Mouse (Mus musculus): Measurements from ENCODE around the gene Atp4a.

The Atp4a gene

DNA sequence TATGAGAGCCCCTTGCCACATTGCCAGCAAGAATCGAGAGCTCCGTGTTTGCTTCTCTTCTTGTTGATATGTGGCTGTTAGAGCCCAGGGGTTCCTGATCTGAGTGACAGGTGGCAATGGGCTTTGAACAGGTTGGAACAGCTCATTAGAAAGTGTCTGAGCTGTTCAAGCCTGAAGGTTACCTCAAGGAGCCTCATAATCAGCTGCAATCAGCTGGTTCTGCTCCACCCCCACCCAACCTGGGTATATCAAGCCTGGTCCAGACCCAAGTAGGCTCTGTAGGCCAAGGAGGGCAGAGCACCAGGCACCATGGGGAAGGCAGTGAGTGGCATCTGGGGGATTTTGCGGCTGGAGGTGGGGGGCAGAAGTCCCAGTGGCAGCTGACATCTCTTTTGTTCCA, at the start of gene Atp4a:
Gene Atp4a, plus strand, starts transcription at position 268 of the 400 bp plus-strand sequence.
- DNase-seq: no peak

DNA sequence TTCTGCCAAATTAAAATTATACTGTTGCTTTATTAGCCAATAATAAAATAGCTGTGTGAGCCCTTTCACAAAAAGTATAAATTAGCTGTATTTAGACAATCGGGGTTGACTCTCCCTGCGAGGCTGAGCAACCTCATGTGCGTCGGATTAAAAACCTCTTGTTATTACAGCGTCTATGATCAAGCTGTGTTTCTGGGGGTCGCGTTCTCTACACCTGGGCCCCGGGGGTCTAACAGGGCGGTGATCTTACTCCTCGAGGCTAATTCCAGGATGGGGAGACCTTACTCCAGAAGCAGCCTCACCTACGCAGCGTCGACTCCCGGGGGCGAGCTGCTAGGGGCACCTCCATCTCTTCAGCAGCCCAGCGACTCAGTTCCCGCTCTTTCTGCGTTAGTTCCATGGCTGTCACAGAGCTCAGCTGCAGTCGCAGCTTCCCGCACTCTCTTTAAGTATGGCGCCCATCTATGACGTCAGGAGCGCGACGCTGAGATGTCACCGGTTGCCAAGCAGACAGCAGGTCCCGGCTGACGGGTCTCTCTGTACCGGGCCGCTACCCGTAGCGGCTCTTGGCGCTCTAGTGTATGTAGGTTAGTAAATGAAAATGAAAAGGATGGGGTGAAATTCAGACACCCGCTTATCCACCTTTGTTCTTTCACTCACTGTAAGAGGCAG, 47.3 kb upstream of the Atp4a start, which contains the start of gene Haus5:
Gene Haus5, minus strand, starts transcription at position 466 of the 672 bp plus-strand sequence.
- peak; percentile 90 to 93 for DNase-seq

DNA sequence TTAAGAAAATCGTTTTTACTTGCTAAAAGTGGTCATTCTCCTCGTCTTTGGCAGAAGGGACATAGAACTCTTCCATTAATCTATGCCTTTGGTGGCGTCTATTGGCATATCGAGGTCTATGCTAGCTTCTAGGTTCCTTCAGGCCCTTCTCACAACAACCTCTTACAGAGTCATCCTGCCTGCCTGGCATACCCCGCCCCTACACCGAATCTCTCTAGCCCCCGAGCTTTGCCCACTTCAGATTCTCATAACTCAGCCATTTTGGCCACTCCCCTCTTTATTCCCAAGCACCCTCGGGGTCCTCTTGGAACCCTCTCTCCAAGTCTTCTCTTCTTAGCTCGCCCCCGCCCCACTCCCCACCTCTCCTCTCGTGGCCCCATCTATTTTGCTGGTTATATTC, 46.7 kb upstream of the Atp4a start:
- no peak for DNase-seq

DNA sequence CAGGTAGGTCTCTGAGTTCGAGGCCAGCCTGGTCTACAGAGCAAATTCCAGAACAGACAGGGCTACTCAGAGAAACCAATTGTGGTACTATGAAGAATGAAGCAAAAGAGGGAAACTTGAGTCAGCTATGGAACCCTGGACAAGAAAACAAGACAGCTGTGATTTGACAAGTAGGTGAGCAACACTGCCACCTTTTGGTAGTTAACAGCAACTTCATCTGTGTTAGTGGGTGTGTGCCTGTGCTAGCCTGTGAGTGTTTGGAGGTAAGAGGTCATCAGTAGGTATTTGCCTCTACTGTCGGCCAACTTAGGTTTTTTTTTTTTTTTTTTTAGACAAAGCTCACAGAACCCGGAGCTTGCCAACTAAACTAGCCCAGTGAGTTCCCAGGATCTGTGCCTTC, 42.8 kb upstream of the Atp4a start:
- no peak for DNase-seq

DNA sequence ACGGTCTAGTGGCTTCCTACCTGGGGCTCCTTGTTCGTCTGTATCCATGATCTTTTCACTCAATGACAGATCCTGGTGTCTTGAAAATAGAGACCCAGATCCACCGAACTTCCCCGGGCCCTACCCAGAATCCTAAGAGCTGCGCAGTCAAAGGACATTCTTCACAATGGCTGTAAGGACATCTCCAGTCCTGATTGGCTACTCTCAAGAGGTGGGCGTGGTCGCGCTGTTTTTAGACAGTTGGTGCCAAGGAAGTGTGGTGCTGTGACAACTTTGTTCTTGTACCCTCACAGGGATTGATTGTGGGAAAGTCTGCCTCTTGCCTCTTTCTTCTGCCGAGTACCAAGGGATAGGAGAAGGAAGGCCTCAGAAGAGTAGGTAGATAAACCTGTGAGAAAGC, 40.5 kb upstream of the Atp4a start, which contains the start of gene Pmis2:
Gene Pmis2, minus strand, starts transcription at position 126 of the 400 bp plus-strand sequence.
- DNase-seq: no peak

DNA sequence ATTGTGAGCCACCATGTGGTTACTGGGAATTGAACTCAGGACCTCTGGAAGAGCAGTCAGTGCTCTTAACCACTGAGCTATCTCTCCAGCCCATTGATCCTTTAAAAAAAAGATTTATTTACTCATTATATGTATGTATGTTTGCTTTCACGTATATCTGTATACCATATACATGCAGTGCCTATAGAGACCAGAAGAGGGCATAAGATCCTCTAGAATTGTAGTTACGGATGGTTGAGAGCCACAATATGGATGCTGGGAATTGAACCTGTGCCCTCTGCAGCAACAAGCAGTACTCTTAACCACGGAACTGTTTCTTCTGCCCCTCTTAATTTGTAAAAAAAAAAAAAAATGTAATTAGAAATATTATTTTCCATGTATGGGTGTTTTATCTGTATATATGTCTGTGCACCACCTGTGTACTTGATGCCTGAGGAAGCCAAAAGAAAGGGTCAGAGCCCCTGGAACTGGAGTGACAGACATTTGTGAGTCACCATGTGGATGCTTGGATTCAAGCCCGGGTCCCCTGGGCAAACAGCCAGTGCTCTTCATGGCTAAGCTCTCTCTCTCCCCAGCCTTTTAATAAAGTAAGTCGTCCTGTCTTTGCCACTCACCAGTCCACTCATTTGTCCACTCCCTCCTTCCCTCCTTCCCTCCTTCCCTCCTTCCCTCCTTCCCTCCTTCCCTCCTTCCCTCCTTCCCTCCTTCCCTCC, 33.6 kb upstream of the Atp4a start:
- peak in 1 of 2 experiments; percentile 42 for DNase-seq

DNA sequence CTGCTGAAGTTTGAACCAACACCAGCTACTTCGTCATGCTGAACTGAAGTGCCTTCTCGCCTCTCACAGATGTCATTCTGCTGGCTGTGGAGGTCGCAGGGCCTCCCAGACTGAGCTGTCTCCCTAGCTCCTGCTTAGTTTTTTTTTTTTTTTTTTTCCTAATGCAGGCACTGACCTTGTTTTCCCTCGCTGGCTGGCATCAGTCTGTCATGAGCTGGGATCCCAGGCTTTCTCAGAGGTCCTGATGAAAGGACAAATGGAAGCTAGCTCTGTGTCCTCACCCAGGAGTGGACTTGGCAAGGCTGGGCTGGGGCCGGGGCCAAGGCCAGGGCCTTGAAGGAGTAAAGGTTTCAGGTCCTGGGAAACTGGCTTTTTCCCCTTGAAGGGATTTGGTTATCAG, 30.1 kb upstream of the Atp4a start:
- DNase-seq: no peak

DNA sequence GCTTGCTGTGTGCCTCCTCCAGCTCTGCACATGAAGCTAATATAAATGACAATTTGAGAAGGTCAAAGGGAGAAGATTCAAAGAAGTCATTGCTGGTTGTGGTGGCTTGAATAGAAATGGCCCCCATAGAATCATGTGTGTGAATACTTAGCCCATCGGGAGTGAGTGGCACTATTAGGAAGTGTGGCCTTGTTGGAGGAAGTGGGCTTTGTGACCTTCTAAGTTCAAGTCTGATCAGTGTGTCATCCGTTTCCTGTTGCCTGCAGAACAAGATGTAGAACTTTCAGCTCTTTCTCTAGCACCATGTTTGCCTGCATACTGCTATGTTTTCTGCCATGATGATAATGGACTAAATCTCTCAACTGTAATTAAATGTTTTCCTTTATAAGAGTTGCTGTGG, 28.6 kb upstream of the Atp4a start:
- no peak for DNase-seq

DNA sequence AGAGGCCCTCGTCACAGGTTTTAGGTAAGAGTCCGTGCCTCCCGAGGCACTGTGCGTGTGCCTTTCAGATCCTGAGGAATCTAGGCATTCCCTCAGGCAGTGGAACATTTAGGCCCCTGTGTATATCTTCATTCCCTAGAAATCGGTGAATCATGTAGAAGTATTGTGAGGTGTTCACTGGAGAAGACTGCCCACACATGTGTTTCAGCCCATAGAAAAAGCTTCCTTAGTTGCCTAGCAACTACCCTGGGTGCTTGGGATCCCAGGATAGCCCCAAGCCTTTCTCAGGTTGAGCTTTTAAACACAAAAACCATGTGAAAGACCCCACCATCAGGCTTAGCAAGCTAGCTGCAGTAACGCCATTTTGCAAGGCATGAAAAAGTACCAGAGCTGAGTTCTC, 23.7 kb upstream of the Atp4a start:
- no peak for DNase-seq

DNA sequence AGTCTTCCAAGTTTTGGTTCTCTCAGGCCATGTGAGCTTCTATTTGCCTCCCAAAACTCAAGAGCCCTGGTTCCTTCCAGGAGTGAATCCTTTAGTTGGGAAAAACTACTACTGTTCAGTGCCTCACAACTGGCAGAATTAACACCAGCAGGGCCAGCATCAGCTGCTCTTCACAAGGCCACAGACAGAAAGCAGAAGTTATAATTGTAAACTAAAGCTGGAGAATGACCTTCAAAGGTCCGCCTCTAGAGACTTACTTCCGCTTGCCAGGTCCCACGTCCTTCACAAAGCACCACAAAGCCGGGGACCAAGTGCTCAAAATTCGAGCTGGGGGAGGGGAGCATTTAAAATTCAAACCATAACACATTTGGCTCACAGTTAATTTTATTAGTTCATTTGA, 13.9 kb upstream of the Atp4a start:
- DNase-seq: no peak

DNA sequence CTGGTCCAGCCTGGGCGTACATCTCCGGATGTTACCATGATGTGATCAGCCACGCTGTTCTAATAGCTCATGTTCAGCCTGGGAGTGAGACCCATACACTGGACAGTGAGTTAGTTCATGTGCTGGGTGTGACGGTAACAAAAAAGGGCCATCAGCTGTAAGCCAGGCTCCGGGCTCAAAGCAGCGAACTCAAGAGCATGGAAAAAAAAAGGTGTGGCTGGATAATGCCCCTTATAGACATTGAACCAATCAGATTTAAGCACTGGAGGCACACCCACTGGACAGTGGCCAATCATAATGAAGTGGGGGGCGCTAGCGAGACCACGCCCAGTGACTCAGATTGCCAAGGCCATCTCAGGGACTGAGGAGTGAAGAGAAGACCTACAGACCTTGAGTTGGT, 13.4 kb upstream of the Atp4a start, which contains the start of gene 2200002J24Rik:
Gene 2200002J24Rik, plus strand, starts transcription at position 338 of the 400 bp plus-strand sequence.
- peak; percentile 34 to 39 for DNase-seq

DNA sequence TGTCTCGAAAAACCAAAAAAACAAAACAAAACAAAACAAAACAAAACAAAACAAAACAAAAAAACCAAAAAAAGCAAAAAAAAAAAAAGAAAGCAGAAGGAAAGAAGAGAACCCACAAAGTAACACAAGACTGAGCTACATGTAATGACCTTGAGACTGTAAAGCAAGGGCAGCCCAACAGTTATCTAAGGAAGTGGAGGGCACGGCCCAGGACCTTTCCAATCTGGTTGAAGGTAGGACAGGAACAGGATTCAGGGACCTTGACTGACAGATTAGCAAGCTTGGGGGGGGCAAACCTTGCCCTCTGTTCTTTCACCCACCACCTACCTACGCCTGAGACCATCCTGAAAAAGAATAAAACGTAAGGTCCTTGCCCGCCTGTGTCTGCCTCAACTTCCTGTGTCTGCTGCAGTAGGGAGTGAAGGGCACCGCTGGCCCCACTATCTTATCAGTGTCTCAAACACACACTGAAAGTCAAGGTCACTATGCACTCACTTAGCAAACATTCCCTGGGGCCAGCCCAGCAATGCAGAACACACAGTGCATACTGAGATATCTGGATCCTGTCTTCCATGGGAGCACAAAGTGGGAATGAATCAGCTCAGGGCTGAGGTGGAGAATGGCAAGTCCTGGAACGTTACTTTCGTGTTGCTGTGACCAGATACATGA, 5.7 kb upstream of the Atp4a start:
- no peak for DNase-seq

DNA sequence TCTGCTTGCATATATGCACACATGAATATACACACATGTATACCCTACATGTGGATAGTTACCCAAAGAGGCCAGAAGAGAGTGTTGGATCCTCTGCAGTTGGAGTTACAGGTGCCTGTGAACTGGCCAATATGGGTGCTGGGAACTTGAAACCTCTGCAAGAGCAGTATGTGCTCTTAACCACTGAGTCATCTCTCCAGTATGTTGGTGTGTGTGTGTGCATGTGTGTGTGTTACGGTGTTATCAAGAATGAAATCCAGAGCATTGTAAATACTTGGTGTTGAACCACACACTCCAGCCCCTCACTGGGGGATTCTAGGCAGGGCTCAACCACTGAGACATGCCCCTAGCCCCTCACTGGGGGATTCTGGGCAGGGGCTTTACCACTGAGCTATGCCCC, 4.6 kb upstream of the Atp4a start:
- no peak for DNase-seq

DNA sequence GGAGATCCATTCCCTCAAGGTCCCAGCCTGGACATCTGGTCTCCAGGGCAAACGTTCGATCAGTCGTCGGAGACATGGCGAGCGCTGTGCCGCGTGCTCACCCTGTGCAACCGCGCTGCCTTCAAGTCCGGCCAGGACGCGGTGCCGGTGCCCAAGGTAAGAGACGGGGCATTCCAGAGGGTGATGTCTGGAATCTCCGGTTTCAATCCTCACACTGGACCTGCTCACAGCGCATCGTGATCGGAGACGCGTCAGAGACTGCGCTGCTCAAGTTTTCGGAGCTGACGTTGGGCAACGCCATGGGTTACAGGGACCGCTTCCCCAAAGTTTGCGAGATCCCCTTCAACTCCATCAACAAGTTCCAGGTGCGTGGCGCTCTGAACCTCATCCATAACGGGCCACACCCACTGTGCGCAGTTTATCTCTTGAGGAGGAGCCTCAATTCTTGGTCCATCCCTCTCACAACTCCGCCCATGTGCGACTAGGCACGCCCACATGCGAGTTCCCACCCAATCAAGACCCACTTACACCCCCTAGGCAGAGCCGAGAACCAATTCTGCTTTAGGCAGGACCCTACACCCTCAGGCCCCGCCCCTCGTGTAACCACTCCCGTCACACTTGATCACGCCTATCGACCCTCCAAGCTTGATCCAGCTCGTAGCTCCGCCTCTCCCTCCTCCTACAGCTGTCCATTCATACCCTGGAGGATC, 5.2 kb downstream of the Atp4a start:
- peak; percentile 71 to 72 for DNase-seq

DNA sequence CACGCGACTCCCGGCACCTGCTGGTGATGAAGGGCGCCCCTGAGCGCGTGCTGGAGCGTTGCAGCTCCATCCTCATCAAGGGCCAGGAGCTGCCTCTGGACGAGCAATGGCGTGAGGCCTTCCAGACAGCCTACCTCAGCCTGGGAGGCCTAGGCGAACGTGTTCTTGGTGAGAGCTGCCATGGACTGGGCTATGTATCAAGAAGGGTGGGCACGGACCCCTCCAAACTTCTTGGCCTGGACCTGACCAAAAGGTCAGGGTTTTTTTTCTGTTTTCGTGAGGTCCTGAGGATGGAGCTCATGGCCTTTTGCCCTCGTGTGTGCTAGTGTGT, 5.7 kb downstream of the Atp4a start:
- no peak for DNase-seq

DNA sequence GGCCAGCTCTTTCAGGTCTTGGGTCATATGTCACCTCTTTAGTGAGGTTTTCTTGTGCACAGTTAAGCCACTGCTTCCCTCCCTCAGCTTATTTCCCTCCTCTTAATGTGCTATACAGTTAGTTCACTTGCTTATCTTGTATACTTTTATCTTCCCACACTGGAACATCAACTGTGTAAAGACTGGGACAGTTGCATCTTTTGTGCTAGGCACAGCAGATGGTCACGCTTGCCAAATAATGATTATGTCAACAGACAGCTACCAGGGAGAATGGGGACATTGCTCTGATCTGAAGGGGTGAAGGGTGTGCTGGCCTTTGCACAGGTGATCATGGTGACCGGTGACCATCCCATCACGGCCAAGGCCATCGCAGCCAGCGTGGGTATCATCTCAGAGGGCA, 7.7 kb downstream of the Atp4a start:
- DNase-seq: no peak

DNA sequence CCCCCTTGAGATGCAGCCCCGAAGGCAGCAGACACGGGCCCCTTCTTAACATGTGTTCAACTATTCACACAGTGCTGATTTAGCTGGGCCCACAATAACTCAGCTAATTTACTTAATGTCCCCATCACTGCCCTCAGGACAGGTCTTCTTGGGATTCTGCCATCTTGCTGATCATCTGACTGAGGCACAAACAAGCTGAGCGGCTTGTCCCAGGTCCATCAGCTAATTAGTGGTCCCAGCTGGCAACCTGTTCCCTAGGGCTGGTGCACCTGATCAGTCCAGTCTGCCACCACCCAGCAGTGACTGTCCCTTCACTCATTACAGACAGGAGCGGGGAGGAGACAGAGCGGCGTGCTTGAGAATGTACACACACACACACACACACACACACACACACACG, 9.3 kb downstream of the Atp4a start:
- no peak for DNase-seq

DNA sequence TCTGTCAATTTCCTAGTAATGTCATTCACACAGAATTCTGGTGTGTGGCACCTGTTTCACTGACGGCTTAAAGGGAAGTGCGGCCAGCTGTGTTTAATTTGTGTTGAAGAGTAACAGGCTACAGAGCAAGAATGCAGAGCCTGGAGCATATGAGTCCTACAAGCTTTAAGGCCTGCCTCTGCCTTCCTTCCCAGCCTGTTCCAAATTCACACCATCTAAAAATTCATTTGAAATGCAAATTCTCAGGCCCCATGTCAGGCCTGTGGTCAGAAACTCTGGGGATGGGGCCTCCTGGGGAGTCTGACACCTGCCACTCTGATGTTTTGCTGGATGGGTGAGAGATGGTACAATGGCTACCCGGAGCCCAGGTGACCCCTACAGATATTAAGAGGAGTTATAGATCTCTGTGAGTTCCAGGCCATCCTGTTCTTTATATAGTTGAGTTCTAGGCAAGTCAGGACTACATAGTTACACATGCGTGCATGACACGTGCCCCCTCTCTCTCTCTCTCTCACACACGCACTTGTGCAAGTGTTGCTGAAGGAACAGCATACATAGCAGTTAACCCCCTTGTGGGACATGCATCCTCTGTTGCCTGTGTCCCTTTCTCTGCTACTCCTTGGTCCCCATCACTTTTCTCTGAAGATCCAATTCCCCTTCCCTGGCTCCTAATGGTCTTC, 11.4 kb downstream of the Atp4a start:
- DNase-seq: no peak

DNA sequence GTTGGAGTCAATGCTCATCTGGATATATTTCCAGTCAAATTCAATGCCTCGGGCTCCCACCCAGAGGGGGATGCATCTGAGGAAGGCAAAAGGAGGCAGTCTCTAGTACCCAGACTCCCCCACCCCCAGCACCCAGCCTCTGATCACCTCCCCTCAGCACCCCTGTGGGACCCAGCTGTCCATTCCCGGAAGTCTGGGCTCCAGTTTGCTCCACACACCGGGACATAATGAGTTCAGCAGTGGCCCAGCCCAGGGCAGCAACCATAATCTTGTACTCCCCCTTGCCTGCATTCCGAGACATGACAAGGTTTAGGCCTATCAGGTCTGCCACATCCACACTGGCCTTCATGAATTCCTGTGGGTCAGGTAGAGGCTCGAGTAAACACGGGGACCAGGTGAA, 16.2 kb downstream of the Atp4a start:
- no peak for DNase-seq

DNA sequence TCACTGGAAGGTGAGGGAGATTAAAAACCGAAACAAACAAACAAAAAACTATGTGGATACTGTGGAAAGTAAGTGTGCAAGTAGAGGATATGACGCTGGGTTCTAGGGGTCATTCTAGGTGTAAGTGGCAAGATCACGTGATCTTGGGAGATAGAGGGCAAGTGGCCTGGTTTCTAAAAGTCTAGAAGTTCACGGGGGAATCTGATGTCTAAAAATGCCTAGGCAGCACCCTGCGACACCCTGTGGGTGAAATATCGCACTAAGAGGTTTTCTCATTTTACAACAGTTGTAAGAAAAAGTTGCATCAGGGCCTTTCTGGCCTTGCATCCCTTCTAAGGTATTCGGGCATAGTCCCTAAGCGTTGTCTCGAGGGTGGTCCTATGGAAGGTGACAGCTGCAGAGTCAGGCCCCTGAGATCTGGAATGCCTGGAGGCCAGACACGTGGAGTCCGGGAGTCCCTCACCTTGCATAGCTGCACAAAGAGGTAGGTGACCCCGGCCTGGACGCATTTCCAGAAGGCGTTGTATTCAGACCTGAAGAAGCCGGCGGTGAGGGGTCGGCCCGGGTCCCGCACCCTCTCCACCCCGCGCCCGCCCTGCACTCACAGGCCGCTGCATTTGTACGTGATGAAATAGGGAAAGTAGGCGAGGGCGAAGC, 16.9 kb downstream of the Atp4a start:
- no peak for DNase-seq

DNA sequence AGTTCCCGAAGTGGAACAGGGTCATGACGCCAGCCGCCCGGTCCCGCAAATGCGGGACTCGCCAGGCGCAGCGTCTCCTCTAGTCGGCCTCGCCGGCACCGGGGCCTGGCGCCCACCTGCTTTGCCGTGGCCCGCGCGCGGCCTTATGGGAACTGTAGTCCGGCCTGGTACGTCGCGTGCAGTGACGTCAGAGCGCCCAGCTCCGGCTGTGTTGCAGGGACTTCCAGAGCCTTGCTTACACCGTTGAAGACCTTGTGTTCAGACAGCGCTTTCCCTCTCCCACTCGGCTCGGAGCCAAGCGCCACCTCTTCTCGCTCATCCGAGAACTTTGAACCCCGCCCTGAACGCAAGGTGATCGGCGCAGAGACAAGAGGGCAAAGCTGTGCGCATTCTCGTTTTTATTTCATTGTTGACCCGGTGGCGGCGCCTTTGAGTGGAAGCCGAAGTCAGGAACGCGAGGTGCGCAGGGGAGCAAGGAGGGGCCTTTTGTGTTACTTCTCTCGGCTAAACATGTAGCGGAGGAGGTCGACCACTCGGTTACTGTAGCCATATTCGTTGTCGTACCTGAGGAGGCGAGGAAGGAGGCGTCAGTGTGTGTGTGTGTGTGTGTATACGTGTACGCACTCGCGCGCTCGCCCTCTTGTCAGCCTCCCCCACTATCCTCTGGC, 17.5 kb downstream of the Atp4a start, which contains the start of gene Tmem147:
Gene Tmem147, minus strand, starts transcription at position 145 of the 668 bp plus-strand sequence.
- DNase-seq: peak; percentile 95

Measured in lung, postnatal 4 days (tissue).